Mouse (Mus musculus): ENCODE results near the gene Trex1.

DNA sequence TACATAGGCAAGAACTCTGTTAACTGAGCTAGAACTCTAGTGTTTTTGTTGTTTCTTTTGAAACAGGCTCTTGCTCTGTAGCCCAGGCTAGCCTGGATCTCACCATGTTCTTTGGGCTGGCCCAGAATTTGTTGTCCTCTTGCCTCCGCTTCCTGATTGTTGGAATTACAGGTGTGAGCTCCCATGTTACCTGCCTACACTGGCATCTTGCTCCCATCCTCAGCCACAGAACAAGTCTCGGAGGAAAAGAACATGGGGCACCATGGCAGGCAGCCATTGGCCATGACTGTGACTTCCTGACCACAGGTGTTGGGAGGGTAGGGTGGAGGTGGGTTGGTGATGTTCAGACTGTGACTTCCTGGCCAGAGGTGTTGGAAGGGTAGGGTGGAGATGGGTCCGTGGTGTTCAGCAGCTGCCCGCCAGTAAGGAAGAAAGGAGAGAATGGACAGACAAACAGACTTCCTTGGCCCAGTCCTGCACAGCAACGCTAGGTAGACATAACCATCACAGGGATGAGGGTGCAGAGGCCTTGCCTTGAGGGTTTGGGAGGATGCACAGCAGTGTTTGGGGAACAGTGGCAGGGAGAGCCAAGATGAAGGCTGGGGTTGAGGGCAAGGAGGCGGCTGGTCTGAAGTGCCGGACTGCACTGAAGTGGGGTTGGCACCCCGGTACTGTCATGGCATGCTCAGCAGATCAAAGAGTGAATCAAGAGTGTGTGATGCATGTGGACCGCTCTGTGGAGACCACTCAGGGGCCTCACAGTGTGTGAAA lies 6.9 kb downstream of the Trex1 start:
- no peak for TF ChIP-seq EP300 (optimal IDR thresholded peaks at IDR 0.05)
- no peak for TF ChIP-seq CTCF (IDR thresholded peaks at IDR 0.05; ENCODE audit: low read depth)

Data from stomach, postnatal 0 days (tissue).